Comparison of ENCODE assay signal across 8 mouse cellular contexts in the genomic region with DNA sequence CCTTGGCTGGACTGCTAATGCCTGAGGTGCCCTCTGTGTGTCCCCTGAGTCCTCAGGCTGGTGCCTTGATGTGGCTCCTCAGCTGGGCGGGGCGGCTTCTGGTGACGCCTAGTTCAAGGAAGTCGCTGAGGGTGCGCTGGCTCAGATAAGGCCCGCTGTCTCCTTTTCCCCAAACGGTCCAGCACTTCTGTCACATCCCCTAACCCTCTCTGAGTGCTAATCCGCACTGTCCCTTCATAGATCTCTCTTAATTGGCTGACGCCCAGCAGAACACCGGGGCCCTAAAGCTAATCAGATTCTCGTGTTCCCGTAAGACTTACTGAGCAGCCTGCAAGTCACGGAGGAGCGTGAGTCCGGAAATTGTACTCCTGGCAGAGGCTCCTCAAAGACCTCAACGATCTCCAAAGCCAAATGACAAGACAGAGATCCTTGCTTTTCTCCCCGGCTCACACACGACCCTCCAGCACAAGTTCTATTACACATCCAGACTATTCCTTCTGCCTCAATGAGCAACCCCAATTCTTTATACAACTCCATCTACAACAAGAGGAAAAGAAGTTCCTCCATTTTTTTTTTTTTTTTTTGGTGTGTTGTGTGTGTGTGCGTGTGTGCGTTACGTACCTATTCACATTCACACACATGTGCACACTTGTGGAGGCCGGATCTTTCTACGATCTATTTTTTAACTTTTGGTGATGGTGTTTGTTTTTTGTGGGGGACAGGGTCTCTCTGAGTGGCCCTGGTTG. TPM values are rescaled to one million over a fixed set of nuclear protein-coding genes. Genes with fewer than 3 reads are reported as not detected.
DNase-seq lines count a peak whose midpoint lies in the region; ATAC-seq and TF ChIP-seq lines count a peak whose summit lies in the region.

No protein-coding gene starts in this region.

- no peak for DNase-seq in cerebellum, postnatal 4 days (ENCODE audit: low spot score in 2 of 2)
- DNase-seq in T-cell, adult 2 months (ENCODE audit: low spot score): peak; percentile 68
- DNase-seq in lung, postnatal 0 days (ENCODE audit: low spot score): no peak
- DNase-seq in testis, postnatal 14 days (ENCODE audit: low spot score): no peak
- DNase-seq in right cerebral cortex, postnatal 4 days: no peak

- H3K4me1 ChIP-seq in heart, embryonic 13.5 days: peaks cover 73% of the 10 kb centered on the region
- no peaks in the 10 kb centered on the region for H3K4me1 ChIP-seq in lung, postnatal 0 days (ENCODE audit: insufficient read depth, low read depth, low read length)
- H3K4me1 ChIP-seq in stomach, embryonic 15.5 days: 0 out of 2 replicates have a peak, but pooled peaks cover 8% of the 10 kb centered on the region

- H3K9ac ChIP-seq in heart, embryonic 13.5 days: peak overlapping the region; percentile 65
- H3K9ac ChIP-seq in lung, postnatal 0 days (replicated peaks; ENCODE audit: low read depth): no peak overlapping the region
- H3K9ac ChIP-seq in stomach, embryonic 15.5 days: no peak overlapping the region

- H3K9me3 ChIP-seq in heart, embryonic 13.5 days: no peaks in the 10 kb centered on the region
- no peaks in the 10 kb centered on the region for H3K9me3 ChIP-seq in lung, postnatal 0 days (ENCODE audit: low read length)
- no peaks in the 10 kb centered on the region for H3K9me3 ChIP-seq in stomach, embryonic 15.5 days

- no peaks in the 10 kb centered on the region for H3K27me3 ChIP-seq in heart, embryonic 13.5 days (replicated peaks)
- no peaks in the 10 kb centered on the region for H3K27me3 ChIP-seq in lung, postnatal 0 days (replicated peaks; ENCODE audit: insufficient read depth, low read length)
- H3K27me3 ChIP-seq in stomach, embryonic 15.5 days (replicated peaks): no peaks in the 10 kb centered on the region

- peak overlapping the region; percentile 16 for H3K4me3 ChIP-seq in heart, embryonic 13.5 days
- H3K4me3 ChIP-seq in lung, postnatal 0 days (ENCODE audit: low read depth, low read length): no peak overlapping the region
- H3K4me3 ChIP-seq in stomach, embryonic 15.5 days (replicated peaks): no peak overlapping the region

- TF ChIP-seq EP300 in lung, postnatal 0 days (IDR thresholded peaks at IDR 0.05): no peak

- TF ChIP-seq CTCF in lung, postnatal 0 days (IDR thresholded peaks at IDR 0.05): no peak

- whole genome bisulfite sequencing in heart, embryonic 13.5 days: 33% methylated on average over 23 of the region's 23 CpGs
- 52% methylated on average over 23 of the region's 23 CpGs for WGBS in lung, postnatal 0 days
- WGBS in stomach, embryonic 15.5 days: 55% methylated on average over 23 of the region's 23 CpGs

- H3K27ac ChIP-seq in heart, embryonic 13.5 days (replicated peaks): peak overlapping the region; percentile 93
- H3K27ac ChIP-seq in lung, postnatal 0 days (ENCODE audit: low read length): peak overlapping the region; percentile 38; the same call in 1 of the 2 replicates
- H3K27ac ChIP-seq in stomach, embryonic 15.5 days: no peak overlapping the region

- peak overlapping the region; percentile 56 for H3K4me2 ChIP-seq in heart, embryonic 13.5 days
- peak overlapping the region; percentile 9; the same call in 1 of the 2 replicates for H3K4me2 ChIP-seq in lung, postnatal 0 days (replicated peaks; ENCODE audit: low read depth, low read length)
- 0 out of 2 replicates have a peak overlapping the region, but pooled peaks have one; percentile 3 for H3K4me2 ChIP-seq in stomach, embryonic 15.5 days

- 0 out of 2 replicates have a peak, but pooled peaks have one; percentile 42 for ATAC-seq in cerebellum, adult (ENCODE audit: insufficient number of reproducible peaks, low FRiP score, low TSS enrichment)
- ATAC-seq in heart, embryonic 13.5 days (ENCODE audit: extremely low read depth, insufficient number of reproducible peaks, low FRiP score, low TSS enrichment): peak; percentile 49; the same call in 1 of the 2 replicates
- ATAC-seq in lung, postnatal 0 days: peak; percentile 38; the same call in 1 of the 2 replicates
- peak; percentile 84 for ATAC-seq in stomach, embryonic 15.5 days (ENCODE audit: insufficient read depth, low FRiP score, low read depth)

- peaks cover 16% of the 10 kb centered on the region for H3K36me3 ChIP-seq in heart, embryonic 13.5 days
- H3K36me3 ChIP-seq in lung, postnatal 0 days (ENCODE audit: insufficient read depth, low read length): no peaks in the 10 kb centered on the region
- no peaks in the 10 kb centered on the region for H3K36me3 ChIP-seq in stomach, embryonic 15.5 days

RNA-seq across cellular contexts. Expression of a gene that starts 52.0 kb away (rescaled TPM):
- polyA plus RNA-seq in heart, embryonic 13.5 days (2015; fragmentation: Nextera tagmentation; extraction: Ambion mirVana): 163 and 170 TPM in 2 replicates
- polyA plus RNA-seq in lung, postnatal 0 days (2015; fragmentation: Nextera tagmentation; extraction: Ambion mirVana): 25.8 and 27.8 TPM in 2 replicates
- polyA plus RNA-seq in stomach, embryonic 15.5 days (2015; fragmentation: Nextera tagmentation; extraction: Ambion mirVana): 43.2 and 45.8 TPM in 2 replicates

Comparison
In these comparisons a context has a peak if more than half of its experiments do, and no peak if none do; other contexts are left out.
1. H3K4me2 ChIP-seq: peak in every context shown above with its lines; median percentile 56 in heart, embryonic 13.5 days; 9 in lung, postnatal 0 days; 3 in stomach, embryonic 15.5 days.